Mouse (Mus musculus) liver, postnatal 0 days (tissue): Measurements from ENCODE around the gene Arhgap15.

Experiments used
- CTCF ChIP-seq: sonication (generic); IDR thresholded peaks from 2 replicates; pipeline ENCODE4 v1.5.1; 2016; ENCODE audit warnings: antibody characterized with exemption, low read depth
- EP300 ChIP-seq: IDR thresholded peaks from 2 replicates; pipeline ENCODE4 v1.6.1; 2016; ENCODE audit warnings: antibody characterized with exemption, low read depth, mild to moderate bottlenecking

DNA sequence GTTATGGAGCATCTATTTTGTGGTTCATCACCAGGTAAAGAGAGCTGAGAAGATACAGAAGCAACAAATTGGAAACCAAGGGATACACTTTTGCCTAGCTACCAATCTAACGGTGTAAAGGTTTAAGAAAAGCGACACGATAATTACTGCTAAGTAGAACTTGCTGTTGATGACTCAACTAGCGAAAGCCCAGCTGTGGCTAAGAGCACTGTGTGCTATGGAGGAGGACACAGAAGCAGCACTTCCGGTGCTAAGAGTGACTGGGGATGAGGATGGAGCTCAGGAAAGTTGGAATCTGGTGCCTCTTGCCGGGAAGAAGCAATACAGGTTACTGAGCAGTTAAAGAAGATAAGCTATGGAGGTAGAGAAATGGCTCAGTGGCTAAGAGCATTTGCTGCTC is 589.8 kb downstream of the Arhgap15 start:
- no peak for TF ChIP-seq CTCF
- no peak for TF ChIP-seq EP300
